Mouse (Mus musculus) kidney, adult 11 months (tissue): ENCODE data around the gene Mtm1.
"Not testable (repeated sequence)": the region's sequence is repeated elsewhere in the genome, so short reads cannot be mapped to it uniquely, and the experiment has no call there.

Experiments
- DNase-seq: peaks from one replicate; pipeline ENCODE4 v3.0.0; 2022

Mtm1 gene

DNA sequence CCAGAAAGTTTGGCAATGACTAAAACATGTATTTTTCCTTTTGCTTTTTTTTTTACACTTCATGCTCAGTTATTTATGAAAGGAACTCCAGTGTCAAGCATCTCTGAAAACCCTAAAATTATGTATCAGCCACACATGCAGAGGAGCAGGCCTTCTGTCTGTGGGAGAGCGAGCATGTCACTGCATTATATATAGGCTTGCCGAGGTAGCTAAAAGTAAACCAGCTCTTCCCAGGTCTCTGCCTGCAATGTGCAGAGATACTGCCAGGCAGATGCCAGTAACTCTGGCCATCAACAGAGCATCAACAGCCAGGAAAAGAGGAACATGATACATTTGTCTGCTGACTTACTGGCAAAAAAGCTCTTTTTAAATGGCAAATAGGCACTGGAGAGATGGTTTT is 83.6 kb downstream of the Mtm1 start:
- DNase-seq: no peak

DNA sequence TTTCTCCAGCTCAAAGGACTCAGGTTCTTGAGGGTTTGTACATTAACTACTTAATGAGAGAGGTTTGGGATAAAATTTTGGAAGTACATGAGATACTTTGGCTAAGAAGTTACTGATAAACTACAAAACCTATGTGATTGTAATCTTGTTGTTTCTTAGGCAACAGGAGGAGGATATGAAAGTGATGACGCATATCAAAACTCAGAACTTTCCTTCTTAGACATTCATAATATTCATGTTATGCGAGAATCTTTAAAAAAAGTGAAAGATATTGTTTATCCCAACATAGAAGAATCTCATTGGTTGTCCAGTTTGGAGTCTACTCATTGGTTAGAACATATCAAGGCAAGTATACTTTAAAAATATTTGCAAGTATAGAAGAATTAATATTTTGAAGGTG is 85.4 kb downstream of the Mtm1 start:
- no peak for DNase-seq

DNA sequence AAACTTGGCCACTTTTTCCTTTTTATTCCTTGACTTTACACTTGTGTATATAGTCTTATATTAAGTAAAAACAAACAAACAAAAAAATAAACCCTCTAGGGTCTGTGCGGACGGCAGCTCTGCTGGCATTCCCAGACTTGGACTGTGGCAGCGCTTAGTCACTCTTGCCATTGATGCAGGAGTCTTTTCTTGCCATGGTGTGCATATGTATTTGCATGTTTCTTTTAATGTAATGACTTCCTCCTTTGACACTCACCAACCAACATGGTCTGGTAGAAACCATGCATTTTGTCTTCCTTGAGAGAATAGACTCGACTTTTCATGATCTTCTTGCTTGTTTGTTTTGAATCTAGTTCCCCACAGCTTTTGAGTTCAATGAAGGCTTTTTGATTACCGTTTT is 91.6 kb downstream of the Mtm1 start:
- DNase-seq: no peak

DNA sequence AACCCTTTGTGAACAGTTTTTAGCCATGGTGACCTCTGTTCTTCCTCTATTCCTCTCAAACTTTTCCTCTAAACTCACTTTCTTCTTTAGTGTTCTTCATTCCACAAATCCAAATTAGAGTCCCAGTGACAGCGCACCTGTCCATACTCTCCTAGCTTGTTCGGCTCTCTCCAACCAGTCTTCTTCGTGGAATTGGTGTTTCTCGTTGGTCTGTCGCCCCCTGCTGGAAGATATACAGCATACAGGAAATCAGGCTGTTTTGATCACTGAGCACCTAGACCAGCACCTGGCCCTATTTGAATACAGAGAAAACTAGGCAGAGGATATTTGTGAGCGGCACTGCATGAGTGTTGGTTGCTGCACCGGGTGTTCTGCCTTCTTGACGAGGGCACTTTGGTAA is 100.7 kb downstream of the Mtm1 start:
- peak; percentile 21 for DNase-seq

DNA sequence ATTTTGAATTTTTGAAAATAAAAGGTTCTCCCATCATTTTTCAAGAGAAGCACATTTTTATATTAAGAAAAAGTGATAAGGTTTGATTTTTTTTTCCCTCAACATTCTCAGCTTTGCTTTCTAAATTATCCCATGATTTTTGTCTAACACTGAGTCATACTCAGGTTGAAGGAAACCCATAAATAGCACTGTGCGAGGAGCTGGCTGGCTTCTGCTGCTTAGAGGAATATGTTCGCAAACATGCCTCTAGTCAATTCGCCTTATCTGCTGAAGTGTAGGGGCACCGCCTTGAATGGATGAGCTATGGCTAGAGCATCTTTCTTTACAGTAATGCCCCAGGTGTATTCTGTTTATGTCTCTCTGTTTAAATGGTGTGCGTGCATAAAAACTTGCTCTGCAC is 103.8 kb downstream of the Mtm1 start:
- DNase-seq: no peak

DNA sequence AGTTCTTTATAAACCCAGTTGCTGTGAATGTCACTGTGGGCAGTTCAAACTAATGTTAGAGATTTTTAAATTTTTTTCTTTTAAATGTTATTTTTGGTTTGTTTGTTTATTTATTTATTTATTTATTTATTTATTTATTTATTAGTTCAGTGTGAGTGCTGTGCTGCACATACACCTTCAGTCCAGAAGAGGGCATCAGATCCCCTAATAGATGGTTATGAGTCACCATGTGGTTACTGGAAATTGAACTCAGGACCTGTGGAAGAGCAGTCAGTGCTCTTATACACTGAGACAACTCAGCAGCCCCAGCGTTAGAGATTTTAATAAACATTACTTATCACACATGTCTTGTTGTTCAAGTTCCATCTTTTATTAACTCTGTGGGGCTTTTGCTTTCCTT is 141.5 kb downstream of the Mtm1 start:
- no peak for DNase-seq

DNA sequence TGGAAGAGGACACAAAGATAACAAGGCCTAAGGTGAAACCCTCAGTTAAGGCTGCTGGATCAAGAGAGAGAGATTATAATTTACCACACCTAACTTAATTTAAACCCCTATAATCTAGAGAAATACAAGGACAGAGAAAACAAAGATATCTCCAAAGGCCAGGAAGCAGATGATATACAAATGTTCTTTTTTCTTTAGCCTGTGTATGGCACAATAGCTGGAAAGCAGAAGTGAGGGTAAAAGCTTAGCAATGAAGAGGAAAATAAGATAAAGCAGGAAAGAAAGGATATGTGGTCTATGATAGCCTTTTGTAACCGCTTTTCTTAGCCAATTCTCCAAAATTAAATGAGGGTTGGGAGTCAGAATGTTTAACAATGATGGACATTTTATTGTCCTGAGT is 144.8 kb downstream of the Mtm1 start:
- no peak for DNase-seq

DNA sequence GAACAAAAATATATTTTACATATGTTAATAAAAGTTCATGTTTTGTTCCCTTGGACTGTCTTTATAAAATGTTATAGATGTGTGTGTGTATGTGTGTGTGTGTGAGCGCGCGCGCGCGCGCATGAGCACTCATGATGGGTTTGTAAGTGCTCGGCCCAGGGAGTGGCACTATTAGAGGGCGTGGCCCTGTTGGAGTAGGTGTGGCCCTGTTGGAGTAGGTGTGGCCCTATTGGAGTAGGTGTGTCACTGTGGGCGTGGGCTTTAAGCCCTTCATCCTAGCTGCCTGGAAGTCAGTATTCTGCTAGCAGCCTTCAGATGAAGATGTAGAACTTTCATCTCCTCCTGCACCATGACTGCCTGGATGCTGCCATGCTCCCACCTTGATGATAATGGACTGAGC is 151.2 kb downstream of the Mtm1 start:
- not testable (repeated sequence) for DNase-seq

DNA sequence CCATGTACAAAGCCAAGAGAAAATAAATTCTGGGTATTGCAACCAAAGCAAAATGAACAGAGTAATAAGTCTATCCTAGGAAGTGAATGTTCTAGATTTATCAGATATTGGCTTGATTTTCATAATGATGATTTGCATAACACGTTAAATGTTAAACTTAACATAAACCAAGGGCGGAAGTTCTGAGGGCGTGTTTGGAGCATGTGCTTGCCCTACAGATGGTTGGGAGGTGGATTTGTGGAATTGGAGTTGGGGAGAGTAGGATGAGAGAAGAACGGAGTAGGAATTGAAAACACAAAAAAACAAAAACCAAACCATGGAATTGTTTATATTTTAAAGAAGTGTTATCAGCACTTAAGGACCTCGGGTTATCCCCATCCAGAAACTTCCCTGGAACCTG is 153.5 kb downstream of the Mtm1 start:
- no peak for DNase-seq

DNA sequence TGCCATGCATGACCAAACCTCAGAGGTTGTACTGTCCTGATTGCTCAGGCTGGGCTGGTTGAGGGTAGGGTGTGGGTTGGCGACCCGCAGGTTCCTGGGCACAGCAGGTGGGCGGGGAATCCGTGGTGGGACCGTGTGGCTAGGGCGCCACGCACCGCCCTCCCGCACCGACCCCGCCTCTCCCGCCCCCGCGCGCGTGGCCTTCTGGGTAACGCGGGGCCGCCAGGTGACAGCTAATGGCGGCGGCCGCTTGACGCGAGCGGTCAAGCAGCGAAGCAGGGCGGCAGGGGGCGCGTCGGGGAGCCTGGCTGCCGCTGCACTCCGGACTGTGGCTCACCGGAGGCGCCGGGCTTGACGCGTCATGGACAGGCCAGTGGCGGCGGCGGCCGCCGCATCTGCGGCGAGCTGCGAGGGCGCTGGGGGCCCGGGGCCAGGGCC is 154.0 kb downstream of the Mtm1 start, which contains the start of gene Mtmr1:
Gene Mtmr1 (plus strand): TSS at position 207 of the 438 bp plus-strand sequence.
- peak; percentile 82 for DNase-seq

DNA sequence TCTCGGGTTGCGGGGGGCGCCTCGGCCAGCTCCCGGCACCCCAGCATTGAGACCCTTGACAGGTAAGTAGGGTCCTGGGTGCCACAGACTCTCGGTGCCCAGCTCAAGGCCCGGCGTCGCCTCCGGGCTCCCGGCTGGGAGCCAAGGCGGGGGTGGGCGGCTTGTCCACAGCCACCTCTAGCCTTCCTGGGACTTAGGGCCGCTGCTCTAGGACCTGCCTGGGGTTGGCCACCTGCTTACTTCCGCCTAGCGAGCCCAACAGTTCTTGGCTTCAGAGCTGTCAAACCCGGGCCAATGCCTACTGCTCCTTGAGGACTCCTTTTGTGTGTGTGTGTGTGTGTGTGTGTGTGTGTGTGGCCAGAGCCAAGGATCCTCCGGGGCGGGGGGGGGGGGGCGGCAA is 154.4 kb downstream of the Mtm1 start:
- peak; percentile 39 for DNase-seq
